Mouse (Mus musculus) kidney, adult 2 months (tissue): ENCODE measurements at regions not wholly inside any gene's neighbourhood (a gene's known extent, or its start where the extent isn't known, plus 50 kb on each side); places are given as distances from the start of the nearest gene placed in this dataset.

Source experiments
- CTCF ChIP-seq: fragments of 200-500 bp; conservative IDR thresholded peaks from 2 replicates; pipeline ENCODE4 v1.5.1; 2011; ENCODE audit warnings: low read depth, mild to moderate bottlenecking, control low read depth, low read length, moderate library complexity, mixed read lengths; ENCODE audit not compliant: insufficient read depth, insufficient read length
- POLR2A ChIP-seq: fragments of 200-500 bp; IDR thresholded peaks from one replicate; pipeline ENCODE4 v1.6.1; 2011; ENCODE audit warnings: low read depth, low read length, control low read depth

DNA sequence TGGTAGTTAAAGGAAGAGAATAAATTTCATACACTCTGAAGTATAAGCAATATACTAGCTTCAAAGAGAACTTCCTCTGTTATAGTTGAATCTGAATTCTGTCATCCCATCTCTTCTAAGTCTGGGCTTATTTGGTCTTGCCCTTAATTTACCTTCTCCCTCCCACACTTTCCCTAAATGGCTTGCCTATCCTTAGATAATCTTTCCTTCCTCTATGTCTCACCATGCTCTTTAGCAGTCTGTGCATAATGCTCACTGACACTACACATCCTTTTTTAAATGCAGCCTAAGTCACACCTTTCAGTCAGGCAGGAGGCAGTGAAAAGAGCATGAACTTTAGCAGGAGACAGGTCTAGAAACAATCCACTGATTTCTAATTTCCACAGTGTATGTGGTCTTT lies 1585.5 kb downstream of the Kcnt2 start:
- TF ChIP-seq CTCF (no peak), POLR2A (no peak)
